Mouse (Mus musculus): ENCODE measurements around the gene Bcap31. TPM values are rescaled to one million over a fixed set of nuclear protein-coding genes. Genes with fewer than 3 reads are reported as not detected.

Bcap31 gene
- 200 TPM for polyA plus RNA-seq (2014; fragmentation: Illumina TruSeq; extraction: RNeasy Lipid Tissue Mini Kit (QIAGEN cat#74804); ENCODE audit: low read depth, low replicate concordance)

DNA sequence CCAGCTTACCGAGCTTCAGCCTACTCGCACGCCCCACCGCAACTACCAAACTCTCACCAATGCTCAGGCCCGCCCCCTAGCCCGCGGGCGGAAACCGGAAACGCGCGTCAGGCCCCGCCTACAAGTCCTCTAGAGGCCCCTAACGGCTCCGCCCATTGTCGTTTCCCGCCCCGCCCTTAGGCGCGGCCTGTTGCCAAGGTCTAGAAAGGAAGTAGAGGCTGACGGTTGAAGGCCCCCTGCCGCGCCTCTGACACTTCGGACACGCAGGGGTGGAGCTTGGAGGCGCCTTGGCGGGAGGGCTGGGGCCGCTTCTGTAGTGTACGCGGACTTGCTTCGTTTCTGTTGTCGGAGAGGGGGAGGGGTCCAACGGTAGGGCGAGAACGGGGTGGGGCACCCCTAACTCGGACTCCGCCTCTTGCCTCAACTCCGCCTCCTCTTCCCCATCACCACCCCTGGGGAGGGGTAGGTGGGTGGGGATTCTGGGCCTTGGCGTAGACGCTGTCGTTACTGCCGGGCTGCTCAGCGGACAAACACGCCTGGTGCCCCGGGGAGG lies at the start of gene Bcap31, which contains the start of gene Abcd1:
Bcap31 (minus strand) TSS at position 67 of the 553 bp plus-strand sequence.
Abcd1 (plus strand) TSS at position 489 of the 553 bp plus-strand sequence.

GRCm38 (mm10) chrX:73756334-73757140 lies 40.6 kb upstream of the Bcap31 start, which contains the start of gene Plxnb3:
Gene Plxnb3, plus strand, starts transcription at chrX:73757090.

DNA sequence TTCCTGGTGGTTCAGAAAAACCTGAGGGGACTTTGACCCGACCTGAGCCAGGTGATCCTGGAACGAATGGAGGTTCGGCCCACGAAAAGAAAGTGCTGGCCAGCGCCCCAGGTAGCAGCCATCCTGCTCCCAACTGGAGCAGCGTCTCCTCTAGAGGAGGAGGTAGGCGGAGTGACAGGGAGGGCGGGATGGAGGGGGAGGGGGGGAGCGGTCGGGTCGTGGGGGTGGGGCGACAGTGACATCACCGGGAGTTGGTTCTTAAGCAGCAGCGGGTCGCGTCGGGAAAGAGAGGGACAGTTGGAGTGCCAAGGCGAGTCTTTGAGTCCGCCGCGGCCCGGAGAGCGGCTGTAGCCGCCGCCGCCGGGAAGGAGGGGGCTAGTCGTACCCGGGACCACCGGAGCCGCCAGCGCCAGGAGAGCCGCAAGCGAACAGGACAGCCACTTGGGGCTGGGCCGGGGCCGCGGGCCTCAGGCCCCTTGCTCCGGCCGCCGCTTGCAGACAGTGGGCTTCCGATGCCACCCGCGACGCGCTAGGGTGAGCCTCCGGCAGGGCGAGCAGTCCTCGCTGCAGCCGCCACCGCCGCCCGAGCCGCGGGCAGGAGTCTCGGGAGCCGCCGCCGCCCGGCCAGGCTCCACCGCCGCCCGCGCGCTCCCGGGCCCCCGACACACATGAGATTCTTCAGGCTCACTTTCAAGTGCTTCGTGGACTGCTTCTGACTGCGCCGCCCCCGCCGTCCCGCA lies 42.9 kb downstream of the Bcap31 start, which contains the start of gene Slc6a8:
Slc6a8 (plus strand) TSS at position 272 of the 740 bp plus-strand sequence.

DNA sequence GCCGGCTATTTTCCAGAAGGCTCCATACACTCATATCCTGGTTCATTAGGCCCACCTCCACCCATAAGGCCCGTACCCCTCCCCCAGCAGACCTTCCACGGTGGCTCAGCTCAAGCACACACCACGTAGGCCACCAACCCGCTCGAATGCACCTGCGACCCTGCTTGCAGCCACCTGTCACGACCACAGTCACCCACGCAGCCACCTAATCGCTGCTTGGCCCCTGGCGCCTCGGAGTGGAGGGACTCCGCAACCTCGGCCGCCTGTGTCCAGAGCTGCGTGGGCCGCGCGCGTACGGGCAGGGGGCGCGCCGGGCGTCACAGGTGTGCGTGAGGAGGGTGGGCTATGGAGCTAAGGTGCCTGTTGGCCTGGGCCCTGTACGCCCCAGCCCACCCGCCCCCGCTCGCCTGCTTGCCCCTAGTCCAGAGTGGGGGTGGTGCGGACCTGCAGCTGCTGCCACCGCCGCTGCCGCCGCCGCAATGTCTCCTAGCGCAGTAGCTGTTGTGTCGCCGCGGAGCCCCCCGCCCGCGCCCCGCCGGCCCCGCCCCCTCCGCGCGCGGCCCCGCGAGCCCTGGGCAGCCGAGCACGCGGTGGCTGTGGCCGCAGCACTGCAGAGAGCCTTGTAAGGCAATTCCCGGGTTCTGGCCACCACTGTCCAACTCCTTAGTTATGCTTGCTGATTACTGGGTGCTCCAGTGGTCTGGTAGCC lies 56.2 kb downstream of the Bcap31 start, which contains the start of gene Pnck:
Pnck (minus strand) TSS at position 543 of the 709 bp plus-strand sequence.

DNA sequence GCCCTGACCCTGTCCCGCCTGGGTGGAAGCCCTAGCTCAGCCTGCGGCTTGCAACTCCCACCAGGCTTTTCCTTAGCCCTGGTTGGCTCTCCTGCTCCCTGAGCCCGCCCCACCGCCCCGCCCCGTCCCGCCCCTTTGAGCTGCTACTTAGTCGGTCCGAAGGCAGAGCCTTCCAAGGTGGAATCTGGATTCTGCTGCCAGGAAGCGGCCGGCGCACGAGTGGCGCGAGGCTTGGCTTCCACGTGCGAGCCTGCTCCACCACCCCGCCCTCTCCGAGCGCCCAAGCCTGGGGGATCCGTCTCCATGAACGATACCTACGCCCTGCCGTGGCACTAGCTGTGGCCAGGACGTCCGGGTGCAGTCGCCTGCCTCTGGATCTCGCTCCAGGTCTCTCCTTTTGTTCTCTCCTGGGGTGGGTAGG lies 76.7 kb downstream of the Bcap31 start, which contains the start of gene Dusp9:
Dusp9 (plus strand) TSS at position 165 of the 421 bp plus-strand sequence.

Other genes with a start within 250 kb of the Bcap31 start
- 271 TPM for gene Bgn, start 232.6 kb downstream of the Bcap31 start, polyA plus RNA-seq (2014; fragmentation: Illumina TruSeq; extraction: RNeasy Lipid Tissue Mini Kit (QIAGEN cat#74804); ENCODE audit: low read depth, low replicate concordance)
- gene Atp2b3, start 213.1 kb downstream of the Bcap31 start, polyA plus RNA-seq (2014; fragmentation: Illumina TruSeq; extraction: RNeasy Lipid Tissue Mini Kit (QIAGEN cat#74804); ENCODE audit: low read depth, low replicate concordance), result 54.7 TPM
- 0.88 TPM for gene Dusp9, start 76.8 kb downstream of the Bcap31 start, polyA plus RNA-seq (2014; fragmentation: Illumina TruSeq; extraction: RNeasy Lipid Tissue Mini Kit (QIAGEN cat#74804); ENCODE audit: low read depth, low replicate concordance)
- 6.6 TPM for gene Pnck, start 56.1 kb downstream of the Bcap31 start, polyA plus RNA-seq (2014; fragmentation: Illumina TruSeq; extraction: RNeasy Lipid Tissue Mini Kit (QIAGEN cat#74804); ENCODE audit: low read depth, low replicate concordance)
- gene Slc6a8, start 43.0 kb downstream of the Bcap31 start, polyA plus RNA-seq (2014; fragmentation: Illumina TruSeq; extraction: RNeasy Lipid Tissue Mini Kit (QIAGEN cat#74804); ENCODE audit: low read depth, low replicate concordance), result 23.2 TPM
- gene Abcd1, start 422 bp upstream of the Bcap31 start, polyA plus RNA-seq (2014; fragmentation: Illumina TruSeq; extraction: RNeasy Lipid Tissue Mini Kit (QIAGEN cat#74804); ENCODE audit: low read depth, low replicate concordance), result 15.1 TPM
- gene Plxnb3, start 40.9 kb upstream of the Bcap31 start, polyA plus RNA-seq (2014; fragmentation: Illumina TruSeq; extraction: RNeasy Lipid Tissue Mini Kit (QIAGEN cat#74804); ENCODE audit: low read depth, low replicate concordance), result 1.1 TPM
- 1.7 TPM for gene Srpk3, start 58.2 kb upstream of the Bcap31 start, polyA plus RNA-seq (2014; fragmentation: Illumina TruSeq; extraction: RNeasy Lipid Tissue Mini Kit (QIAGEN cat#74804); ENCODE audit: low read depth, low replicate concordance)
- gene Idh3g, start 70.7 kb upstream of the Bcap31 start, polyA plus RNA-seq (2014; fragmentation: Illumina TruSeq; extraction: RNeasy Lipid Tissue Mini Kit (QIAGEN cat#74804); ENCODE audit: low read depth, low replicate concordance), result 154 TPM
- gene Ssr4, start 70.9 kb upstream of the Bcap31 start, polyA plus RNA-seq (2014; fragmentation: Illumina TruSeq; extraction: RNeasy Lipid Tissue Mini Kit (QIAGEN cat#74804); ENCODE audit: low read depth, low replicate concordance), result 363 TPM
- 2.1 TPM for gene Pdzd4, start 108.8 kb upstream of the Bcap31 start, polyA plus RNA-seq (2014; fragmentation: Illumina TruSeq; extraction: RNeasy Lipid Tissue Mini Kit (QIAGEN cat#74804); ENCODE audit: low read depth, low replicate concordance)
- not detected for gene Avpr2, start 175.9 kb upstream of the Bcap31 start, polyA plus RNA-seq (2014; fragmentation: Illumina TruSeq; extraction: RNeasy Lipid Tissue Mini Kit (QIAGEN cat#74804); ENCODE audit: low read depth, low replicate concordance)
- gene L1cam, start 179.9 kb upstream of the Bcap31 start, polyA plus RNA-seq (2014; fragmentation: Illumina TruSeq; extraction: RNeasy Lipid Tissue Mini Kit (QIAGEN cat#74804); ENCODE audit: low read depth, low replicate concordance), result 3.0 TPM
- 7.3 TPM for gene Arhgap4, start 205.7 kb upstream of the Bcap31 start, polyA plus RNA-seq (2014; fragmentation: Illumina TruSeq; extraction: RNeasy Lipid Tissue Mini Kit (QIAGEN cat#74804); ENCODE audit: low read depth, low replicate concordance)
- 54.4 TPM for gene Naa10, start 205.8 kb upstream of the Bcap31 start, polyA plus RNA-seq (2014; fragmentation: Illumina TruSeq; extraction: RNeasy Lipid Tissue Mini Kit (QIAGEN cat#74804); ENCODE audit: low read depth, low replicate concordance)
- gene Renbp, start 214.7 kb upstream of the Bcap31 start, polyA plus RNA-seq (2014; fragmentation: Illumina TruSeq; extraction: RNeasy Lipid Tissue Mini Kit (QIAGEN cat#74804); ENCODE audit: low read depth, low replicate concordance), result 40.5 TPM